Mouse (Mus musculus) E14TG2a.4 (cell line): ENCODE data around the gene Ust.
A peak's percentile ranks its signal among the peaks of the same experiment; 100 is the strongest.

Source experiments
- H3K27me3 ChIP-seq: 2 replicates; pipeline ENCODE4 v1.6.1; 2014; ENCODE audit warnings: low read length, control low read depth; ENCODE audit not compliant: insufficient read depth
- H3K36me3 ChIP-seq: 2 replicates; pipeline ENCODE4 v1.6.1; 2014; ENCODE audit warnings: low read length, control low read depth; ENCODE audit not compliant: insufficient read depth
- H3K4me1 ChIP-seq: replicated peaks from 2 replicates; pipeline ENCODE4 v1.6.1; 2014; ENCODE audit warnings: low read depth, low read length, control low read depth
- H3K4me3 ChIP-seq: replicated peaks from 2 replicates; pipeline ENCODE4 v1.5.1; 2014; ENCODE audit warnings: mild to moderate bottlenecking, low read length
- H3K9me3 ChIP-seq: 2 replicates; pipeline ENCODE4 v1.6.1; 2014; ENCODE audit warnings: low read length, control low read depth
- CTCF ChIP-seq: conservative IDR thresholded peaks from 2 replicates; pipeline ENCODE4 v1.5.1; 2014; ENCODE audit warnings: low read length
- NANOG ChIP-seq: IDR thresholded peaks from 2 replicates; pipeline ENCODE4 v1.6.1; 2014; ENCODE audit warnings: borderline replicate concordance, low read length, mixed read lengths
- POU5F1 ChIP-seq: IDR thresholded peaks from 2 replicates; pipeline ENCODE4 v1.6.1; 2014; ENCODE audit warnings: low read length, borderline replicate concordance

Ust gene

DNA sequence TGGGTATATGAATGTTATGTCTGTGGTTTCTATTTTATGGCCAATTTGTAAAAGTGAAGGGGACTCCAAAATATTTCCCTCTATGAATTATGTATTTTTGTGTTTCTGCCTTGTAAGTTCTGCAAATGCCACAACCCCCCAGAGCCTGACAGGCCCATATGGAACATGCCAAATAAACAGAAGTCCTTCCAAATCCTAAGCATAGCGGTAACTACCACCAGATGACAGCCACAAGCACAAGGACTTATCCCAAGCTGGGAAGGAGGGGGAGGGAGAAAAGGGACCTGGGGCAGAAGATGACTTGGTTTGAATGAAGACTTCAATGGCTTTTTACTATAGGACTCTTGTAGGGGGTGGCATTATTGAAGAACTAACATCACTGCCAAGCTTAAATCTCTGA is 182.0 kb downstream of the Ust start:
- Histone ChIP-seq H3K4me1 (0 out of 2 replicates have a peak, but pooled peaks cover 10% of the 10 kb centered on the region), H3K27me3 (no peaks in the 10 kb centered on the region), H3K4me3 (no peak overlapping the region), H3K9me3 (no peaks in the 10 kb centered on the region), H3K36me3 (no peaks in the 10 kb centered on the region)
- no peak for TF ChIP-seq NANOG
- no peak for TF ChIP-seq CTCF
- TF ChIP-seq POU5F1 = no peak

DNA sequence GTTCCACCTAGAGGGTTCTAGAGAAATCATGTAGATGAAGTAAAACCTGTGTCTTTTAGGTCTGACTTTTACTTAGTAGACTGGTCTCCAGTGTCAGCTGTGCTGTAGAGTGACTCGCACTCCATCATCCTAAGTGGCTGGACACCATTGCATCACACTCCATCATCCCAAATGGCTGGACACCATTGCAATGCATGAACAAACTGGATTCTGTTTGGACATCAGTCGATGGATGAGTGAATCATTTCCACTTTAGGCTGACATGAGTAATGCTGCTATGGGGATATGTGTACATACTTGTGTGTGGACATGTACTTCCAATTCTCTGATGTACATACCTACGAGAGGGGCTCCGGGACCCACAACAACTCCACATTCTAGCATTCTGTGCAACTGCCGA is 187.7 kb downstream of the Ust start:
- no peaks in the 10 kb centered on the region for H3K27me3 ChIP-seq
- no peaks in the 10 kb centered on the region for H3K4me1 ChIP-seq
- peaks cover 15% of the 10 kb centered on the region for H3K9me3 ChIP-seq
- no peak overlapping the region for H3K4me3 ChIP-seq
- TF ChIP-seq CTCF = no peak
- no peak for TF ChIP-seq POU5F1
- no peak for TF ChIP-seq NANOG
- H3K36me3 ChIP-seq = no peaks in the 10 kb centered on the region

- Histone ChIP-seq H3K36me3 (no peaks in the 10 kb centered on the region), H3K9me3 (peaks cover 15% of the 10 kb centered on the region), H3K27me3 (no peaks in the 10 kb centered on the region), H3K4me3 (no peak overlapping the region), H3K4me1 (no peaks in the 10 kb centered on the region)
- TF ChIP-seq CTCF = no peak
Measured at GRCm38 (mm10) chr10:8330006-8330405, 188.6 kb downstream of the Ust start.

DNA sequence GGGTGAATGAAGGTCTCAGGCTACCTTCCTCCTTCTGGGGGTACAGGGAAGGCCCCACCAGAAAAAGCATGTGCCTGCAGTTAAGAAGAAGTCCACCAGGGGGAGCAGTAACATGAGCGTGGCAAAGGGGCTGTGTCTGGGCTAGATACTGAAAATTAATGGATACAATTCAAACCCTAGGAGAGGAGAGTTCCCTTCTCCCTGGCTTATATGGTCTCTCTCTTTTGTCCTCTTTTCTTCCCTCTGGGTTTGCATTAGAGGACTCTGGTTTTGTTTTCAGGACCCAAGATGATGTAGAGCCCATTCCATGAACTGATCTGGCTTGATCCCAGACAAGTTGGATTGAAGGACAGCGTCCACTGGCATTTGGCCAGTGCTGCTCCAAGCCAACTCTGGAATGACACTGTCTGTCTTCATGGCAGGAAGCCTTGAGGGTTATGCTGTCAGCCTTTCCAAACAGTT is 195.3 kb downstream of the Ust start:
- H3K9me3 ChIP-seq = peaks cover 9% of the 10 kb centered on the region
- peaks cover 7% of the 10 kb centered on the region; the same call in 1 of the 2 replicates for H3K4me1 ChIP-seq
- TF ChIP-seq CTCF (peak; percentile 86), POU5F1 (no peak), NANOG (no peak)
- H3K27me3 ChIP-seq = no peaks in the 10 kb centered on the region
- H3K36me3 ChIP-seq = no peaks in the 10 kb centered on the region
- no peak overlapping the region for H3K4me3 ChIP-seq

GRCm38 (mm10) chr10:8320771-8321170 is 197.9 kb downstream of the Ust start:
- Histone ChIP-seq H3K4me3 (no peak overlapping the region), H3K36me3 (no peaks in the 10 kb centered on the region), H3K9me3 (no peaks in the 10 kb centered on the region; the same call in none of the 2 replicates), H3K4me1 (peaks cover 7% of the 10 kb centered on the region; the same call in 1 of the 2 replicates), H3K27me3 (no peaks in the 10 kb centered on the region)
- no peak for TF ChIP-seq POU5F1
- no peak for TF ChIP-seq NANOG
- TF ChIP-seq CTCF = no peak

DNA sequence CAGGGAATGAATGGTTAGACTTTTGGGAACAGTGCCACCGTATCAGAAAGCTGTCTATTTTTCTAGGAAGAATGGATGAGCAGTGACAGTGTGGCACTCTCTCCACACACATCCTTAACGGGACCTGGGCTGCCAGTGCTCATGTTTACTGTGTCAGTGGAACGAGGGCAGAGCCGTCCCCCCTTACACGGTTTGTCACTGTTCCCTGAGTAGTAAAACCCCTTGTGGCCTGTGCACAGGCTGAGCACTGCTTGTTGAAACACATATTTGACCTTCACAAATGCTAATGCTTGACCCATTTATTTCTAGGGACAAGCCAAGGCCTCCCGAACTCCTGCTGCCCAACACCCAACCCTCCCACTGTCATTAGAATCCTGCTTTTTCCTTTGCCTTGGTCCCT is 209.2 kb downstream of the Ust start:
- Histone ChIP-seq H3K9me3 (no peaks in the 10 kb centered on the region), H3K4me1 (no peaks in the 10 kb centered on the region), H3K27me3 (no peaks in the 10 kb centered on the region), H3K4me3 (no peak overlapping the region), H3K36me3 (no peaks in the 10 kb centered on the region)
- TF ChIP-seq POU5F1 (no peak), NANOG (no peak), CTCF (no peak)

DNA sequence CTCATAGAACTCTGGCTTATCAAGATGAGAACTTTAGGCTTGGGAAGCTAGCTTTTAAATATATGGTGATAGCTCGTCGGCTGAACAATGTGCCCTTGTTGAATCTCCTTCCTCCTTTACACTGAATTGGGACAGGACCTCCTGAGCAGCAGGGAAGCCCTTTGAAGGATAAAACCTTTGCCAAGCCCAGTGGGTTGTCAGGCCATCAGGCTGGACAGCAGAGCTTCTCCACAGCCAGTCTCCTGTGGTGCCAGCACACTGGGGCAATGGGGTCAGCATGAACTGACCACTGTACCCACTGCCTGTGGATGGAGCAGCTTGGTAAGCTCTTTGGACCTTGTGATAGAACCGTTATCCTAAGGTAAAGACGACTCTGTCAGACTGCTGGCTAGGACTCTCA is 214.4 kb downstream of the Ust start:
- no peaks in the 10 kb centered on the region for H3K9me3 ChIP-seq
- TF ChIP-seq CTCF = no peak
- TF ChIP-seq POU5F1 = no peak
- TF ChIP-seq NANOG = no peak
- no peak overlapping the region for H3K4me3 ChIP-seq

GRCm38 (mm10) chr10:8299166-8299565 is 219.5 kb downstream of the Ust start:
- Histone ChIP-seq H3K4me3 (no peak overlapping the region), H3K27me3 (no peaks in the 10 kb centered on the region), H3K36me3 (no peaks in the 10 kb centered on the region), H3K4me1 (peaks cover 11% of the 10 kb centered on the region; the same call in 1 of the 2 replicates), H3K9me3 (no peaks in the 10 kb centered on the region)
- TF ChIP-seq NANOG (no peak), POU5F1 (no peak), CTCF (no peak)

More for the DNA sequence above, 214.4 kb downstream of the Ust start:
- Histone ChIP-seq H3K36me3 (no peaks in the 10 kb centered on the region), H3K27me3 (no peaks in the 10 kb centered on the region), H3K4me1 (no peaks in the 10 kb centered on the region)

- H3K4me1 ChIP-seq = peaks cover 13% of the 10 kb centered on the region; the same call in 1 of the 2 replicates
- no peak overlapping the region for H3K4me3 ChIP-seq
- no peaks in the 10 kb centered on the region for H3K36me3 ChIP-seq
- H3K9me3 ChIP-seq = no peaks in the 10 kb centered on the region
- H3K27me3 ChIP-seq = no peaks in the 10 kb centered on the region
- no peak for TF ChIP-seq CTCF
- no peak for TF ChIP-seq NANOG
- TF ChIP-seq POU5F1 = no peak
Measured at GRCm38 (mm10) chr10:8297214-8297613, 221.4 kb downstream of the Ust start.
